Mouse (Mus musculus) forebrain, postnatal 0 days (tissue): Measurements from ENCODE around the gene Ky. TPM values are rescaled to one million over a fixed set of nuclear protein-coding genes. Genes with fewer than 3 reads are reported as not detected.

Experiments
- ATAC-seq: fragments of 200-750 bp; cut with Nextera tagmentation; 2 replicates; pipeline ENCODE4 v1.8.0; 2017; ENCODE audit warnings: mild to moderate bottlenecking, moderate library complexity
- DNase-seq: peaks from one replicate; pipeline ENCODE4 v3.0.0-alpha.2; 2015
- H3K27ac ChIP-seq: fragments of 300-500 bp; sonication (generic); 2 replicates; pipeline ENCODE4 v1.5.1; 2014; ENCODE audit warnings: low read depth, mild to moderate bottlenecking, antibody characterized with exemption, low read length, moderate library complexity, mixed read lengths
- H3K27me3 ChIP-seq: fragments of 300-500 bp; sonication (generic); 2 replicates; pipeline ENCODE4 v1.6.1; 2014; ENCODE audit warnings: mild to moderate bottlenecking, low read length, mixed read lengths; ENCODE audit not compliant: insufficient read depth
- H3K36me3 ChIP-seq: fragments of 300-500 bp; sonication (generic); 2 replicates; pipeline ENCODE4 v1.6.1; 2014; ENCODE audit warnings: mild to moderate bottlenecking, moderate library complexity; ENCODE audit not compliant: insufficient read depth
- H3K4me1 ChIP-seq: fragments of 300-500 bp; sonication (generic); 2 replicates; pipeline ENCODE4 v1.6.1; 2014; ENCODE audit warnings: antibody characterized with exemption; ENCODE audit not compliant: insufficient read depth
- H3K4me2 ChIP-seq: fragments of 300-500 bp; sonication (generic); 2 replicates; pipeline ENCODE4 v1.6.1; 2014; ENCODE audit warnings: low read depth, mild to moderate bottlenecking, moderate library complexity
- H3K4me3 ChIP-seq: fragments of 300-500 bp; sonication (generic); 2 replicates; pipeline ENCODE4 v1.5.1; 2014; ENCODE audit warnings: low read depth, low read length, mixed read lengths
- H3K9ac ChIP-seq: fragments of 300-500 bp; sonication (generic); 2 replicates; pipeline ENCODE4 v1.6.1; 2014; ENCODE audit warnings: mild to moderate bottlenecking
- H3K9me3 ChIP-seq: fragments of 300-500 bp; sonication (generic); 2 replicates; pipeline ENCODE4 v1.6.1; 2016; ENCODE audit warnings: low read length
- CTCF ChIP-seq: sonication (generic); IDR thresholded peaks from 2 replicates; pipeline ENCODE4 v1.5.1; 2016; ENCODE audit warnings: antibody characterized with exemption, control low read depth, low read depth
- WGBS: fragments of 180-500 bp; shearing (Covaris S2); extraction: QIAGEN DNeasy Blood & Tissue Kit; methylation state at CpG from one replicate; pipeline ENCODE4 v1.1.7; 2014; 5-methylcytosine and 5-hydroxymethylcytosine counted together
- polyA plus RNA-seq: library from polyadenylated mRNA; unstranded; fragments of >200 nt; fragmentation: Nextera tagmentation; extraction: Ambion mirVana; gene quantifications from 2 replicates; pipeline ENCODE4 v1.2.1, GENCODE M21; 2015
- total RNA-seq: library from RNA; depleted of rRNA; stranded (reverse); fragments of >200 nt; gene quantifications from 2 replicates; pipeline ENCODE4 v1.2.3, GENCODE M21; 2014

The Ky gene
- total and polyA plus RNA-seq, 2 experiments from 2014 or later = 0.59 to 2.0 TPM

GRCm38 (mm10) chr9:102542540-102542939 lies 37.0 kb downstream of the Ky start:
- Histone ChIP-seq H3K4me2 (no peak overlapping the region), H3K36me3 (no peaks in the 10 kb centered on the region), H3K9me3 (no peaks in the 10 kb centered on the region), H3K4me1 (peaks cover 33% of the 10 kb centered on the region), H3K27ac (no peak overlapping the region), H3K27me3 (no peaks in the 10 kb centered on the region), H3K4me3 (no peak overlapping the region), H3K9ac (no peak overlapping the region)
- WGBS = 87% methylated on average over 8 of the region's 8 CpGs
- DNase-seq (no peak), ATAC-seq (no peak)
- TF ChIP-seq CTCF = no peak

GRCm38 (mm10) chr9:102543761-102544115 lies 38.2 kb downstream of the Ky start:
- H3K9me3 ChIP-seq = no peaks in the 10 kb centered on the region
- DNase-seq (peak; percentile 50), ATAC-seq (no peak)
- no peaks in the 10 kb centered on the region for H3K27me3 ChIP-seq
- peaks cover 33% of the 10 kb centered on the region for H3K4me1 ChIP-seq
- no peak overlapping the region for H3K4me2 ChIP-seq
- H3K27ac ChIP-seq = peak overlapping the region; percentile 94; the same call in 1 of the 2 replicates
- no peak overlapping the region for H3K4me3 ChIP-seq
- H3K36me3 ChIP-seq = no peaks in the 10 kb centered on the region
- no peak overlapping the region for H3K9ac ChIP-seq
- WGBS = 41% methylated on average over 2 of the region's 2 CpGs
- no peak for TF ChIP-seq CTCF

DNA sequence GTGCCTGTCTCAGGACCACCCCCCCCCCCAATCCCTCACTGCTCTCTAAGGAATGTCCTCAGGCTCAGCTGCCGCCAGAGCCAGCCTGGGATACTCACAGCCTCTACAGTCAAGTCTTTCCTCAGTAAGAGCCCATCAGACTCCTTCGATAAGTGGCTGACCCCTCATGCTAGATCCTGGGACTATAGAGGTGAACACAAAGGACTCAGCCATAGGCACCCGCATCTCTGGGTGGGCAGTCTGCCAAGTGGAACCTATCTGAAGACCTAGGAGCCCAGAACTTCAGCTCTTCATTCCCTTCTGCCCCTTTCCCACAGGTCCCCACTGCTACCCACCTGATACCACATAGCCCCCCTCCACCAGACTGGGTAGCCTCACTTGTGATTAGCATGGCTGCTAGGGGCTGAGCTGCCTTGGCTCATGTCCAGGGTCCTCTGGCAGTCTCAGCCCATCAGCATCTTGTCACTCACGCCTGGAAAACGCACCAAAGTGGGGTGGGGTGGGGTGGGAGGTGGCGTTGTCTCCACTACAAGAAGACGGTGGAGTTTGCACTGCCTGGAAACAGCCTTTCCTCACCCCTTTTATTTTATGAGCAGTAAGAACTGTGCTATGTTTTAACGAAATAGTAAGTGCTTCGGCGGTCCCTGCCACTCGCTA lies 38.7 kb downstream of the Ky start:
- peak overlapping the region; percentile 94 for H3K27ac ChIP-seq
- H3K9ac ChIP-seq = peak overlapping the region; percentile 72
- ATAC-seq = peak; percentile 58
- DNase-seq = peak; percentile 77
- no peaks in the 10 kb centered on the region for H3K36me3 ChIP-seq
- no peaks in the 10 kb centered on the region for H3K9me3 ChIP-seq
- H3K4me2 ChIP-seq = peak overlapping the region; percentile 69
- H3K4me1 ChIP-seq = peaks cover 33% of the 10 kb centered on the region
- WGBS = 4% methylated on average over 11 of the region's 11 CpGs
- H3K4me3 ChIP-seq = peak overlapping the region; percentile 34
- no peaks in the 10 kb centered on the region for H3K27me3 ChIP-seq
- no peak for TF ChIP-seq CTCF

DNA sequence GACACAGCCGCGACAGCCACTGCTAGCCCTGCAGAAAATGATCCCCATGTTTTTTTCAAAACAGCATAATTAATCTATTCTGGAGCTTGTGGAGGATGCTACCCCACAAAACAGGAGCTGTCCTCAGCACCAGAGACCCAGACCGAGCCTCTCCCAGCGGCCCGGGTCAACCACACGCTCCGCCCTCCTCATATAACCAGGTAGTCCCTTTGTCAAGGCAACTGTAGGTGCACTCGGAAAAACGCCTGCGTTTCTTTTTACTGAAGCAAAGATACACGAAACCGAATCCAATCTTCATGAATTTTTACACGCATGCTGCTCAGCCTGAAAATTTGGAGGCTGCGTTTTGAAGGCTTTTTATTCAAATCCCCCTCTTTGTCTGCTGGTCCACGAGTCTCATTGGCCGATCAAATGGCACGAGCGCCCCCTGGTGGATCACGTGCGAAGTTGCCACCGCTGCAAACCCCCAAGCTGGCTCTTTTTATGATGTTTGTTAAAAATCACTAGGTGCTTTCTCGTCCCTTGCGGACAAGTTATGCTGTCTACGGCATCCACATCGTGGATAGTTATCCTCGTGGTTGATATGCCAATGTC lies 39.3 kb downstream of the Ky start:
- ATAC-seq = peak; percentile 83

GRCm38 (mm10) chr9:102545406-102546255 lies 40.1 kb downstream of the Ky start:
- ATAC-seq (peak; percentile 73), DNase-seq (no peak)
- H3K4me1 ChIP-seq = peaks cover 33% of the 10 kb centered on the region
- no peak for TF ChIP-seq CTCF
- 0 out of 2 replicates have a peak overlapping the region, but pooled peaks have one; percentile 5 for H3K4me3 ChIP-seq
- 3% methylated on average over 22 of the region's 22 CpGs for WGBS
- H3K9me3 ChIP-seq = no peaks in the 10 kb centered on the region
- H3K4me2 ChIP-seq = peak overlapping the region; percentile 69
- no peaks in the 10 kb centered on the region for H3K36me3 ChIP-seq
- H3K9ac ChIP-seq = peak overlapping the region; percentile 72
- peak overlapping the region; percentile 94 for H3K27ac ChIP-seq
- no peaks in the 10 kb centered on the region for H3K27me3 ChIP-seq

More for the DNA sequence above, 39.3 kb downstream of the Ky start:
- peaks cover 33% of the 10 kb centered on the region for H3K4me1 ChIP-seq
- peak overlapping the region; percentile 94 for H3K27ac ChIP-seq
- peak overlapping the region; percentile 34 for H3K4me3 ChIP-seq
- H3K4me2 ChIP-seq = peak overlapping the region; percentile 69
- H3K9me3 ChIP-seq = no peaks in the 10 kb centered on the region
- no peaks in the 10 kb centered on the region for H3K27me3 ChIP-seq
- H3K9ac ChIP-seq = peak overlapping the region; percentile 72
- WGBS = under 1% methylated on average over 26 of the region's 26 CpGs
- peak; percentile 96 for DNase-seq
- peak; percentile 92 for TF ChIP-seq CTCF
- no peaks in the 10 kb centered on the region for H3K36me3 ChIP-seq

GRCm38 (mm10) chr9:102546256-102547027 lies 40.9 kb downstream of the Ky start:
- ATAC-seq (peak; percentile 23; the same call in 1 of the 2 replicates), DNase-seq (peak; percentile 66)
- Histone ChIP-seq H3K27me3 (no peaks in the 10 kb centered on the region), H3K4me1 (peaks cover 33% of the 10 kb centered on the region), H3K9me3 (no peaks in the 10 kb centered on the region), H3K4me3 (0 out of 2 replicates have a peak overlapping the region, but pooled peaks have one; percentile 5), H3K27ac (peak overlapping the region; percentile 29), H3K4me2 (peak overlapping the region; percentile 69), H3K9ac (0 out of 2 replicates have a peak overlapping the region, but pooled peaks have one; percentile 2), H3K36me3 (no peaks in the 10 kb centered on the region)
- WGBS = 17% methylated on average over 20 of the region's 20 CpGs
- no peak for TF ChIP-seq CTCF
